Mouse (Mus musculus) liver, postnatal 0 days (tissue): ENCODE results near the gene 2010111I01Rik. TPM values are rescaled to one million over a fixed set of nuclear protein-coding genes. Genes with fewer than 3 reads are reported as not detected.

ENCODE experiments used
- ATAC-seq: fragments of 200-750 bp; cut with Nextera tagmentation; 2 replicates; pipeline ENCODE4 v1.8.0; 2017; ENCODE audit warnings: mild to moderate bottlenecking, moderate library complexity
- DNase-seq: peaks from one replicate; pipeline ENCODE4 v3.0.0-alpha.2; 2016
- H3K27ac ChIP-seq: fragments of 300-500 bp; sonication (generic); 2 replicates; pipeline ENCODE4 v1.5.1; 2014; ENCODE audit warnings: antibody characterized with exemption, moderate library complexity, mild to moderate bottlenecking, low read depth
- H3K27me3 ChIP-seq: fragments of 300-500 bp; sonication (generic); 2 replicates; pipeline ENCODE4 v1.6.1; 2014; ENCODE audit warnings: low read length, control low read depth, mixed read lengths; ENCODE audit not compliant: insufficient read depth
- H3K36me3 ChIP-seq: fragments of 300-500 bp; sonication (generic); replicated peaks from 2 replicates; pipeline ENCODE4 v1.6.1; 2014; ENCODE audit warnings: mild to moderate bottlenecking, control low read depth, low read length, moderate library complexity, mixed read lengths; ENCODE audit not compliant: insufficient read depth
- H3K4me1 ChIP-seq: fragments of 300-500 bp; sonication (generic); 2 replicates; pipeline ENCODE4 v1.6.1; 2014; ENCODE audit warnings: antibody characterized with exemption, mild to moderate bottlenecking, control low read depth; ENCODE audit not compliant: insufficient read depth
- H3K4me2 ChIP-seq: fragments of 300-500 bp; sonication (generic); 2 replicates; pipeline ENCODE4 v1.6.1; 2014; ENCODE audit warnings: low read depth, mild to moderate bottlenecking, low read length, moderate library complexity, mixed read lengths
- H3K4me3 ChIP-seq: fragments of 300-500 bp; sonication (generic); 2 replicates; pipeline ENCODE4 v1.5.1; 2014; ENCODE audit warnings: low read depth, low read length
- H3K9ac ChIP-seq: fragments of 300-500 bp; sonication (generic); replicated peaks from 2 replicates; pipeline ENCODE4 v1.6.1; 2014; ENCODE audit warnings: mild to moderate bottlenecking, moderate library complexity
- H3K9me3 ChIP-seq: fragments of 300-500 bp; sonication (generic); 2 replicates; pipeline ENCODE4 v1.6.1; 2016; ENCODE audit warnings: mild to moderate bottlenecking, control low read depth, low read length, mixed read lengths
- CTCF ChIP-seq: sonication (generic); IDR thresholded peaks from 2 replicates; pipeline ENCODE4 v1.5.1; 2016; ENCODE audit warnings: antibody characterized with exemption, low read depth
- EP300 ChIP-seq: IDR thresholded peaks from 2 replicates; pipeline ENCODE4 v1.6.1; 2016; ENCODE audit warnings: antibody characterized with exemption, low read depth, mild to moderate bottlenecking
- WGBS: fragments of 180-500 bp; shearing (Covaris S2); extraction: QIAGEN DNeasy Blood & Tissue Kit; methylation state at CpG from one replicate; pipeline ENCODE4 v1.1.7; 2014; ENCODE audit not compliant: insufficient replicate concordance; 5-methylcytosine and 5-hydroxymethylcytosine counted together
- polyA plus RNA-seq: library from polyadenylated mRNA; unstranded; fragments of >200 nt; fragmentation: Nextera tagmentation; extraction: Ambion mirVana; gene quantifications from 2 replicates; pipeline ENCODE4 v1.2.1, GENCODE M21; 2015

2010111I01Rik gene
- polyA plus RNA-seq, 1 experiment from 2014 or later, result 22.9 TPM

GRCm38 (mm10) chr13:63066607-63067006, 101.9 kb downstream of the 2010111I01Rik start:
- Histone ChIP-seq H3K27ac (no peak overlapping the region), H3K9ac (no peak overlapping the region), H3K36me3 (no peaks in the 10 kb centered on the region), H3K9me3 (no peaks in the 10 kb centered on the region), H3K4me2 (no peak overlapping the region), H3K4me1 (no peaks in the 10 kb centered on the region), H3K4me3 (no peak overlapping the region), H3K27me3 (no peaks in the 10 kb centered on the region)
- ATAC-seq (no peak), DNase-seq (no peak)
- TF ChIP-seq CTCF (no peak), EP300 (no peak)
- 70% methylated on average over 1 of the region's 1 CpGs for WGBS

DNA sequence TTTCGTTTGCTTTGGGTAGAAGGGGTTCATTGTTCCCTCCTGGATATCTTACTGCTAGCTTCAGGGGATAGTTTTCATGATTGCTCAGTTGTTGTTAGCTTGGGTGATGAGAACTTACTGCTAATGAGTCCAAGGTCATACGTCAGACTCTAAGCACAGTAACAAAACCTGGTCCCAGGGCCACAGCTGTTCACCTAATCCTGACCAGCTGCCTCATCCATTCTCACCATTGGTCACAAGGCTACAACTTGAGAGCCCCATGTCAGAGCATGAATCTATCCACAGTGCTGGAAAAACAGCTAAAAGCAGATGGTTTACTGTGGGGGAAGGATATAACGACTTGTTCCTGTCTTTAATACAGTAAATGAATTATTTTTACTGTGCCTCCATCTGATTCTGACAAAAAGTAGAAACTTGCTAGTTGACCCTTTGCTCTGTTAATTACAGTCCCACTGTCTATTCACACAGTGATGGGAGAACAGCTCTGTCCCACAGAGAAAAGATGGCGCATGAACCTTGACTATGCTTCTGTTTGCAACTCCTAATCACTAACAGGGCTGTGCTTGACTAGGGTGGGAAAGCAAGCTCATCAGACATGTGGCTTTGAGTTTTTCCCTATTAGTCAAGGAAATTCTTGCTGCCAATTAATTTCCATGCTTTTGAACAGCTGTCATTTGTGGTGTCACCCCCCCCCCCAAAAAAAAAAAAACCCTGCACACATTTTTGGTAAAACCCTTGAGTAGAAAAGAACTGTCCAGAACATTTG, 103.9 kb downstream of the 2010111I01Rik start:
- no peaks in the 10 kb centered on the region for H3K27me3 ChIP-seq
- TF ChIP-seq CTCF (no peak), EP300 (no peak)
- no peak overlapping the region for H3K4me2 ChIP-seq
- DNase-seq, result no peak
- no peak overlapping the region for H3K4me3 ChIP-seq
- 83% methylated on average over 4 of the region's 4 CpGs for WGBS
- ATAC-seq, result no peak
- no peak overlapping the region for H3K27ac ChIP-seq
- H3K9me3 ChIP-seq, result no peaks in the 10 kb centered on the region
- peaks cover 3% of the 10 kb centered on the region; the same call in 1 of the 2 replicates for H3K4me1 ChIP-seq
- no peaks in the 10 kb centered on the region for H3K36me3 ChIP-seq
- H3K9ac ChIP-seq, result no peak overlapping the region

- Histone ChIP-seq H3K36me3 (no peaks in the 10 kb centered on the region), H3K9ac (no peak overlapping the region), H3K4me2 (no peak overlapping the region), H3K4me3 (no peak overlapping the region), H3K9me3 (no peaks in the 10 kb centered on the region), H3K4me1 (peaks cover 3% of the 10 kb centered on the region; the same call in 1 of the 2 replicates), H3K27me3 (no peaks in the 10 kb centered on the region), H3K27ac (no peak overlapping the region)
- TF ChIP-seq CTCF (no peak), EP300 (no peak)
- 77% methylated on average over 8 of the region's 8 CpGs for WGBS
- ATAC-seq (no peak), DNase-seq (no peak)
These were observed 107.2 kb downstream of the 2010111I01Rik start for GRCm38 (mm10) chr13:63071874-63072273.

- H3K9me3 ChIP-seq, result no peaks in the 10 kb centered on the region
- no peak overlapping the region for H3K4me3 ChIP-seq
- no peak overlapping the region for H3K4me2 ChIP-seq
- H3K36me3 ChIP-seq, result no peaks in the 10 kb centered on the region
- no peak for DNase-seq
- WGBS, result 33% methylated on average over 3 of the region's 3 CpGs
- H3K9ac ChIP-seq, result no peak overlapping the region
- peaks cover 3% of the 10 kb centered on the region; the same call in 1 of the 2 replicates for H3K4me1 ChIP-seq
- TF ChIP-seq EP300 (no peak), CTCF (no peak)
- H3K27me3 ChIP-seq, result no peaks in the 10 kb centered on the region
- no peak for ATAC-seq
- no peak overlapping the region for H3K27ac ChIP-seq
These were observed 107.7 kb downstream of the 2010111I01Rik start for GRCm38 (mm10) chr13:63072376-63072775.

GRCm38 (mm10) chr13:63073911-63074675, 109.4 kb downstream of the 2010111I01Rik start:
- no peaks in the 10 kb centered on the region for H3K9me3 ChIP-seq
- H3K27me3 ChIP-seq, result no peaks in the 10 kb centered on the region
- DNase-seq (no peak), ATAC-seq (no peak)
- no peak overlapping the region for H3K4me2 ChIP-seq
- H3K36me3 ChIP-seq, result no peaks in the 10 kb centered on the region
- no peak for TF ChIP-seq EP300
- no peak for TF ChIP-seq CTCF
- no peak overlapping the region for H3K27ac ChIP-seq
- H3K4me1 ChIP-seq, result peaks cover 3% of the 10 kb centered on the region; the same call in 1 of the 2 replicates
- H3K9ac ChIP-seq, result no peak overlapping the region
- H3K4me3 ChIP-seq, result no peak overlapping the region
- 57% methylated on average over 9 of the region's 9 CpGs for WGBS

- 72% methylated on average over 3 of the region's 3 CpGs for WGBS
- H3K4me3 ChIP-seq, result no peak overlapping the region
- peaks cover 3% of the 10 kb centered on the region; the same call in 1 of the 2 replicates for H3K4me1 ChIP-seq
- H3K9ac ChIP-seq, result no peak overlapping the region
- no peak overlapping the region for H3K27ac ChIP-seq
- H3K27me3 ChIP-seq, result no peaks in the 10 kb centered on the region
- DNase-seq, result no peak
- H3K9me3 ChIP-seq, result no peaks in the 10 kb centered on the region
- no peaks in the 10 kb centered on the region for H3K36me3 ChIP-seq
- no peak for TF ChIP-seq CTCF
- no peak for ATAC-seq
- H3K4me2 ChIP-seq, result no peak overlapping the region
These were observed 109.9 kb downstream of the 2010111I01Rik start for GRCm38 (mm10) chr13:63074676-63074991.
